8 mouse cellular contexts compared by ENCODE assay signal in genomic region chr7:133176256-133177178, GRCm38 (mm10). TPM values are rescaled to one million over a fixed set of nuclear protein-coding genes. Genes with fewer than 3 reads are reported as not detected.
DNase-seq lines count a peak whose midpoint lies in the region; ATAC-seq and TF ChIP-seq lines count a peak whose summit lies in the region.

No protein-coding gene starts in this region.

- H3K4me2 ChIP-seq in liver, embryonic 14.5 days (ENCODE audit: low read depth), result no peak overlapping the region
- no peak overlapping the region for H3K4me2 ChIP-seq in liver, embryonic 12.5 days
- H3K4me2 ChIP-seq in heart, embryonic 11.5 days, result peak overlapping the region; percentile 24; the same call in 1 of the 2 replicates

- ATAC-seq in liver, embryonic 14.5 days (ENCODE audit: insufficient read depth), result 0 out of 2 replicates have a peak, but pooled peaks have one; percentile 18
- no peak; the same call in 1 of the 2 replicates for ATAC-seq in liver, embryonic 12.5 days
- peak; percentile 57; the same call in 1 of the 2 replicates for ATAC-seq in heart, embryonic 11.5 days (replicated peaks; ENCODE audit: insufficient number of reproducible peaks, low FRiP score, low TSS enrichment)

- no peaks in the 10 kb centered on the region for H3K27me3 ChIP-seq in liver, embryonic 14.5 days (ENCODE audit: control insufficient read depth, insufficient read depth, low read length)
- peaks cover 6% of the 10 kb centered on the region; the same call in 1 of the 2 replicates for H3K27me3 ChIP-seq in liver, embryonic 12.5 days (replicated peaks)
- H3K27me3 ChIP-seq in heart, embryonic 11.5 days (ENCODE audit: control insufficient read depth, insufficient read depth, low read length), result no peaks in the 10 kb centered on the region

- no peaks in the 10 kb centered on the region for H3K36me3 ChIP-seq in liver, embryonic 14.5 days (replicated peaks; ENCODE audit: control insufficient read depth, insufficient read depth, low read depth)
- H3K36me3 ChIP-seq in liver, embryonic 12.5 days, result no peaks in the 10 kb centered on the region
- no peaks in the 10 kb centered on the region for H3K36me3 ChIP-seq in heart, embryonic 11.5 days (ENCODE audit: control insufficient read depth, insufficient read depth, low read length)

- TF ChIP-seq EP300 in liver, embryonic 14.5 days (IDR thresholded peaks at IDR 0.05; ENCODE audit: low read depth), result no peak

- H3K9me3 ChIP-seq in liver, embryonic 14.5 days (ENCODE audit: control insufficient read depth, low read length), result no peaks in the 10 kb centered on the region
- no peaks in the 10 kb centered on the region for H3K9me3 ChIP-seq in liver, embryonic 12.5 days (replicated peaks)
- H3K9me3 ChIP-seq in heart, embryonic 11.5 days (replicated peaks; ENCODE audit: control insufficient read depth, low read length), result no peaks in the 10 kb centered on the region

- 29% methylated on average over 10 of the region's 10 CpGs for WGBS in liver, embryonic 14.5 days (ENCODE audit: insufficient replicate concordance)
- WGBS in liver, embryonic 12.5 days (ENCODE audit: insufficient replicate concordance), result 41% methylated on average over 10 of the region's 10 CpGs
- WGBS in heart, embryonic 11.5 days (ENCODE audit: insufficient replicate concordance), result 40% methylated on average over 10 of the region's 10 CpGs

- H3K9ac ChIP-seq in liver, embryonic 14.5 days (replicated peaks), result no peak overlapping the region
- no peak overlapping the region for H3K9ac ChIP-seq in liver, embryonic 12.5 days
- no peak overlapping the region for H3K9ac ChIP-seq in heart, embryonic 11.5 days (ENCODE audit: low read depth, low read length)

- no peak for DNase-seq in liver, embryonic 14.5 days (ENCODE audit: low read depth in 3 of 3, low spot score in 3 of 3)
- DNase-seq in cerebellum, adult 18-20 months, result peak; percentile 71 to 79
- peak; percentile 84 for DNase-seq in lung, postnatal 10 days
- no peak for DNase-seq in natural killer cell, adult 2 months (ENCODE audit: low spot score in 2 of 2)
- no peak for DNase-seq in right cerebral cortex, adult 18-20 months
- no peak for DNase-seq in c-Kit-positive CD71-positive TER-119-positive erythroid progenitor cells, embryonic 14.5 days (ENCODE audit: low spot score)

- H3K4me1 ChIP-seq in liver, embryonic 14.5 days (replicated peaks; ENCODE audit: control insufficient read depth in 2 of 2, insufficient read depth in 2 of 2, low read length in 1 of 2), result no peaks in the 10 kb centered on the region
- H3K4me1 ChIP-seq in liver, embryonic 12.5 days, result peaks cover 8% of the 10 kb centered on the region
- peaks cover 12% of the 10 kb centered on the region; the same call in 1 of the 2 replicates for H3K4me1 ChIP-seq in heart, embryonic 11.5 days (ENCODE audit: control insufficient read depth, insufficient read depth, low read length)

- no peak overlapping the region for H3K4me3 ChIP-seq in liver, embryonic 14.5 days (ENCODE audit: insufficient read depth in 1 of 2, low read depth in 2 of 2, low read length in 2 of 2)
- H3K4me3 ChIP-seq in liver, embryonic 12.5 days, result no peak overlapping the region
- no peak overlapping the region for H3K4me3 ChIP-seq in heart, embryonic 11.5 days (ENCODE audit: low read depth, low read length)

- no peak for TF ChIP-seq CTCF in liver, embryonic 14.5 days (IDR thresholded peaks at IDR 0.05; ENCODE audit: low read depth)

- no peak overlapping the region for H3K27ac ChIP-seq in liver, embryonic 14.5 days
- no peak overlapping the region; the same call in 1 of the 2 replicates for H3K27ac ChIP-seq in liver, embryonic 12.5 days
- peak overlapping the region; percentile 46 for H3K27ac ChIP-seq in heart, embryonic 11.5 days (ENCODE audit: low read depth, low read length)

RNA-seq across cellular contexts. Expression of gene Ctbp2, which starts 52.4 kb away (rescaled TPM):
- polyA plus RNA-seq in liver, embryonic 14.5 days (2012; rRNA removed), result 6.9 and 8.4 TPM in 2 replicates
- polyA plus RNA-seq in liver, embryonic 14.5 days (2014; fragmentation: Nextera tagmentation; extraction: Ambion mirVana), result 7.3 and 8.6 TPM in 2 replicates
- 23.1 and 24.1 TPM in 2 replicates for polyA plus RNA-seq in liver, embryonic 12.5 days (2016; fragmentation: Nextera tagmentation; extraction: Ambion mirVana)
- 59.6 and 62.7 TPM in 2 replicates for polyA plus RNA-seq in heart, embryonic 11.5 days (2014; fragmentation: Nextera tagmentation; extraction: Ambion mirVana)

RNA-seq across cellular contexts. Expression of gene Fgfr2, which starts 53.4 kb away (rescaled TPM):
- polyA plus RNA-seq in liver, embryonic 14.5 days (2012; rRNA removed), result 7.7 and 8.8 TPM in 2 replicates
- polyA plus RNA-seq in liver, embryonic 14.5 days (2014; fragmentation: Nextera tagmentation; extraction: Ambion mirVana), result 7.9 and 11.0 TPM in 2 replicates
- 17.8 and 18.5 TPM in 2 replicates for polyA plus RNA-seq in liver, embryonic 12.5 days (2016; fragmentation: Nextera tagmentation; extraction: Ambion mirVana)
- 24.9 and 27.0 TPM in 2 replicates for polyA plus RNA-seq in heart, embryonic 11.5 days (2014; fragmentation: Nextera tagmentation; extraction: Ambion mirVana)

Comparison
In these comparisons a context has a peak if more than half of its experiments do, and no peak if none do; other contexts are left out.
1. DNase-seq: peak in cerebellum, adult 18-20 months (2 of 2) and lung, postnatal 10 days (single experiment); none in liver, embryonic 14.5 days (0 of 3), natural killer cell, adult 2 months (0 of 2), right cerebral cortex, adult 18-20 months (single experiment) and c-Kit-positive CD71-positive TER-119-positive erythroid progenitor cells, embryonic 14.5 days (single experiment).